Mouse (Mus musculus) megakaryocyte-erythroid progenitor cell, adult 5-6 weeks (primary cell): ENCODE results near the gene Suclg2. TPM values are rescaled to one million over a fixed set of nuclear protein-coding genes. Genes with fewer than 3 reads are reported as not detected.
A peak's percentile ranks its signal among the peaks of the same experiment; 100 is the strongest.
"Not testable (repeated sequence)": the region's sequence is repeated elsewhere in the genome, so short reads cannot be mapped to it uniquely, and the experiment has no call there.

Experiments used
- ATAC-seq: replicated peaks from 2 replicates; pipeline ENCODE4 v1.8.0; 2016; ENCODE audit warnings: mild to moderate bottlenecking, inconsistent platforms; ENCODE audit not compliant: severe bottlenecking, poor library complexity, low FRiP score, low TSS enrichment
- total RNA-seq, 2 experiments: library from RNA; stranded (forward) in 1 of 2; stranded (reverse) in 1 of 2; fragments of 200-1000, 215-1000 nt in 1 of 2; fragments of >200 nt in 1 of 2; fragmentation: Nextera tagmentation in 1 of 2; gene quantifications; 2 replicates each; pipeline ENCODE4 v1.2.3; 2014 to 2017

The Suclg2 gene
- total RNA-seq, 2 experiments from 2014 or later, result 54.7 to 103 TPM

GRCm38 (mm10) chr6:95649123-95649663 lies 69.4 kb downstream of the Suclg2 start:
- ATAC-seq, result no peak

- no peak for ATAC-seq
These were observed 81.2 kb downstream of the Suclg2 start for GRCm38 (mm10) chr6:95637416-95637815.

DNA sequence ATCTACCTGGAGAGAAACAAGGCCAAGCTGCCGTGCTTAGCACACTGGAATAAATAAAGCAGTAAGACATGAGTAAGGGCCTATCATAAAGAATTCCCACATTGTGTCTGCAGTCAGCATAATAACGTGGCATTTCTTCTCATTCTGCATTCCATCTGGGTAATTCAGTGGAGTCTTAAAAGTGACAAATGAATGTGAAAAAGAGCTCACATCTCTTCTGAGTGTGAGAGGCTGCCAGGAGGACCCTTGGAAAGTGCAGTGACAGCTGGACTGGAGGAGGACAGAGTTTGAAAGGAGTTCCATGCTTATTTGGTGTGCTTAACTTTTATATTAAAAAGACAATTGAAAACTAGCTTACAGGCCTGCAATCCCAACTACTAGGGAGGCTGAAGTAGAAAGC lies 83.2 kb downstream of the Suclg2 start:
- no peak for ATAC-seq

DNA sequence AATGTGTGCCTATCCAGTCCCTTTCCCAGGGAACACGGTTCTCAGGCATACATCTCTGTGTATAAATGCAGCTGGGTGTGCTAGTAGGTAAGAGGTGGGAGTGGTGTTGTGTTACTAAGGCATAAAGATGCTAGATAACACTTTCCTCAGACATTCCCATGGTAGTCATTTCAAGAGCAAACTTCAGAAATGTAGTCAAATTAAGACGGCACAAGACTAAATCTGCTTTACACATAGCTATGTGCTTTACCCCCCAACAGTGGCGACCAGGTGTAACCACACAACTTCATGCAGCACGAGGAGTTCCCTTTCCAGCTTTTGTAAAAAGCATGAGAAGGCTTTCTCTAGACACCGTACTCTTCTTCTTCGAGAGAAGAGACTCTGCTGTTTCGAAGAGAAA lies 89.5 kb downstream of the Suclg2 start:
- no peak for ATAC-seq

GRCm38 (mm10) chr6:95621821-95622220 lies 96.8 kb downstream of the Suclg2 start:
- peak; percentile 60 for ATAC-seq

GRCm38 (mm10) chr6:95620804-95621203 lies 97.8 kb downstream of the Suclg2 start:
- peak; percentile 55 for ATAC-seq

- no peak for ATAC-seq
These were observed 98.8 kb downstream of the Suclg2 start for GRCm38 (mm10) chr6:95619817-95620216.

GRCm38 (mm10) chr6:95618434-95618833 lies 100.2 kb downstream of the Suclg2 start:
- ATAC-seq, result peak; percentile 85

DNA sequence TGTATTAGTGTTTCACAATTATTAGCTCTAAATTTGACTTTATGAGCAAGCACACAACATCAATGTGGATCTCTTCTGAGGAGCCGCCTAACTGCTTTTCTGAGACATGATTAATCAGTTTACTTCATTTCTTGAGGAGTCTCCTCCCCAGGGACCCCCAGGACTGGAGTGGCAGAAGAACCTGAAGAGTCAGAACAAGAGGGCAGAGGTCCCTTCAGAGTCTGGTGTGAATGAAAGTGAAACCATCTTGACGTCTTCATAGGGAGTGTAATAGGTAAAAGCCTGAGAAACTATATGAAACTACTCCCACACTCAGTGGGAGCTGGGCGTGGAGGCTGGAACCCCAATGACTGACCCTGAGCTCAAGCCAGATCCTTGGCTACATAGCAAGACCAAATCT lies 105.4 kb downstream of the Suclg2 start:
- no peak for ATAC-seq

DNA sequence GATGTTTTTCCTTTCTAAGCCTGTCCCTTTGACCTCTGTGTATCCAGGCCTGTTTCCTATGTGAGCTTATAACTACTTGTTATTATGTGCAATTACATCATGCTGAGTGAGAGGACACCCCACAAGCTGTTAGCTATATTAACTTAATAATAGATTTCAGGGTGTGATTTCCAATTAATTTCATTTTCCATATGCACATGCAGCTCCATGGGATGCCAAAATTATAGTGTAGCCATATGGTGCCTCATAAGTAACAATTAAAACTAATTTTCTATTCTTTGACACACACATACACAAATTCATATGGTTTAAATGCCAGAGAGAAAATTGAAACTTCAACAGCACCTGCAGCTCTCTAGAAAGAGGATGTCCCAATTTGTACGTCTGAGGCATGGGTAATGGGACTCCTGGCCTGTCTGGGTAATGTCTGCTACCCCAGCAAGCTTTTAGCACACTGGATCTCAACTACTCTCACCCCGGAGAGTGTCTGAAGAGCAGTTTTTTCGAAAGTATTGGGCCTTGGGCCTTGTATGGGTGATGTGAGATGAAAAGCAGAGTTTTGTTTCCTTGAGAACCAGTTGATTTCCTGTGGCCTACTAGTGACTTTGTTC lies 106.1 kb downstream of the Suclg2 start:
- no peak for ATAC-seq

DNA sequence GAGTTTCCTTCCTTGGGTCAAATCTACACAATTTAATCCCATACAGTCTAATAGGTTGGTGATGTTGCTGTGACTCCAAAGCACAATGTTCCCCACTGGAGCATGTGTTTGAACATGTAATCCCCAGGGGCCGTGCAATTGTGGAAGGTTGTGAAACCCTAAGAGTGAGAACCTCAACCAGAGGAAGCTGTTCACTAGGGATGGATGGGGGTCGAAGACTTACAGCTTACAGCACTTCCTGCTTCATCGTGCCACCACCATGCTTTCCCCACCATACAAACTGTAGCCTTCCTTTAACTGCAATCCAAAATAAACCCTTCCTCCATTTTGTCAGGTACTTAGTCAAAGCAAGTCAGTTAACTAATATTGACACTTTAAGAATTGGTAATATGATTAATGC lies 107.5 kb downstream of the Suclg2 start:
- ATAC-seq, result no peak

GRCm38 (mm10) chr6:95608123-95608522 lies 110.5 kb downstream of the Suclg2 start:
- no peak; the same call in 1 of the 2 replicates for ATAC-seq

DNA sequence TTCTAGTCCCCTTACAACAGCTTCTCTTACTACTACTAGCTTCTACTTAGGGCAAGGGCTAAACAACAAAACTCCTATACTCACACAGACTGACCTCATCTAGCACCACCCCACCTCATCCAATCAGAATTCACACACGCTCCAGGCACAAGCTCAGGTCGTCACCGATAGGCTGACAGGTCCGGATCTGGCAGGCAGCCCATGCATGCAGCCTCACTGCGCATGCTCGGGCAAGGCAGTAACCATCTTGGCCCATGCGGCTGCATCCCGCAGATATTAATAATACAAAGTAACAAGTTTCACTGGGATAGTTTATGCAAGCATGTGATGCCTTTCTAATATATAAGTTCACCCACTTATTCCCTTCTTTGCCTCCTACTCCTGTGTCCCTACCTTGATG lies 117.9 kb downstream of the Suclg2 start:
- not testable (repeated sequence) for ATAC-seq

- ATAC-seq, result no peak
These were observed 121.5 kb downstream of the Suclg2 start for GRCm38 (mm10) chr6:95596766-95597750.

DNA sequence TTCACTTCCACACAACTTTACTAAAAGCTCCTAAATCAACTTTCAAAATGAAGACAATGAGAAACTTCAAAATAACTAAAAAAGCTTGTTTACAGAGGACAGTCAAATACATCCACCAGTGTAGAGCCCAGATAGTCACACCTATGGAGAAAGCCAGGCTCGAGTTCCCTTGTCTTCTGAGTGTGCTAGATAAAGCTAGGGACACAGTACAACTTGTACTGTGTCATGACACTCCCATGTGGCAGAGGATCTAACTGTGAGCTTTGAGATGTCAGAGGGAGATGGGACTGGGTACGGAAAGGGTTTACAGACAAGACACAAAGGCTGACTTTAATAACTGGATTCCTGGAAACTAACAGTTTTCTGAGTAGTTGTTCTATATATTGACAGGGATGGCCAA lies 122.7 kb downstream of the Suclg2 start:
- ATAC-seq, result peak; percentile 76

DNA sequence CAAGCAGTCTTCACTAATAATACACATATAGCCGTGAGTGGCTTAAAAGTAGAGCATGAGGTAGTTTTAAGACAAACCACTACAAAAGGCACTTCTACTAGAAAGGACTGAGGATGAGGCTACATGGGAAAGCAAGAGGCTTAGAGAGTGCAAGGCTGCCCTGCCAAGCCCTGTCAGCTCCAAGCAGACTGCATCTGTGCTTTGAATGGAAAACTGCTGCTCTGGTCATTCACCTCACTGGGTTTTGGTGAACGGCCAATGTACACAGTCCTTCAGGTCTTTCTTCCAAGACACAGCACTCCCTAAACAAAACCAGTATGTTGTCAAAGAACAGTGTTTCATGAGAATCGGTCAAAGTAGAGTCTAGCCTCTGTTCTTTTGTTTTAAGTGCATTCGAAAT lies 124.4 kb downstream of the Suclg2 start:
- ATAC-seq, result no peak

DNA sequence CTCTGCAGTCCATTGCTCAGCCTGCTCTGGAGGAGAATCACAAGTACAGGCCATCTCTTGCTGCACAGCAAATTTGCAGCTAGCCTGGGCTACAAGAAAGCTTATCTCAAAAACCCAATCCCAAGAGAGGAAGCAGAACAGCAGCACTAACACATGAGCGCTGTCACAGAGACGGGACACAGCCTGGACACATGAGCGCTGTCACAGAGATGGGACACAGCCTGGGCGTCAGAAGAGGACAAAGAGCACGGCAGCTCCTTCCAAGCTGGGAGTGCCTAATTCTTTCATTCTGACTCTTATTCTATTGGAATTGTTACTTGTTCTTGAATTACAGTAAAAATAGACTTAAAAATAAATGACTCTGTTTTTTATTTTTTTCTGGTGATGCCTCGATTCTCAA lies 126.2 kb downstream of the Suclg2 start:
- ATAC-seq, result no peak

DNA sequence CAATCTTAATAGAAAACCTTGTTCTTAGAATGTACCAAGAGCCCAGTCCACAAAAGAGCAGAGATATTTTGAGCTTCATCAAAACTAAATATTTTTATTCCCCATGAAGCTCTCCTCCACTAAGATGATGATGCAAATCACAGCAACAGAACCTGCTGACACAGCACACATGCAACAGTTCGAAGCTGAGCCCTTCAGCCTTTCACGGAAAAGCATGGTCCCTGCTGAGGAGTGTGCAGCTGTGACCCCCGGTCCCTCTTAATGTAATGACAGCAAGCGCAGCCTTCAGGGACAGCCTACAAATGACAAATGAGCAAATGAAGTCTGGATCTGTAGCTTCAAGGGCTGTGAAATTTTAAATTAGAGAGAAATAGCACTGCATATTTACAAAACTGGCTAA lies 128.1 kb downstream of the Suclg2 start:
- no peak for ATAC-seq

GRCm38 (mm10) chr6:95587108-95587796 lies 131.3 kb downstream of the Suclg2 start:
- ATAC-seq, result no peak

DNA sequence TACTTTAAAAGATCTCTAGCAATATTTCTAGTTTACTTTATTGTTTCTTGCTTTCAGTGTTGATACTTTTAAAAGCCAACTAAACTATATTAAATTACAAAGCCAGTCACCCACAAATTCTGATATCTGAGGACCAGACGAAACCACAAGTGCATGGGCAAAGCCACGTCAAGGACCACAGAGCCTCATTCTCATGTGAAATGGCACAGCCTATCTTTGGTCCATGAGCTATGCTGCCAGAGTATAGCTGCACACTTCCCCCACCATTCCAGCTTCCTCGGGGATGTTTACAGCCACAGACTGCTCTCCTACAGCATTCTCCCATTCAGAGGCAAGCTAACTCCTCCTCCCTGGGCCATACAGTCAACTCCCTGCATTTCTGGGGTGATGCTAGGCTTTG lies 136.7 kb downstream of the Suclg2 start:
- peak; percentile 84 for ATAC-seq
